Mouse (Mus musculus): Measurements from ENCODE around the gene Wipi1. TPM values are rescaled to one million over a fixed set of nuclear protein-coding genes. Genes with fewer than 3 reads are reported as not detected.

The Wipi1 gene
- total and polyA plus RNA-seq, 2 experiments from 2014 or later, result 40.8 to 65.4 TPM

GRCm38 (mm10) chr11:109593200-109593981, 18.4 kb downstream of the Wipi1 start:
- peak; percentile 44 for ATAC-seq (ENCODE audit: insufficient read depth, low read depth)
- Histone ChIP-seq H3K9me3 (replicated peaks; ENCODE audit: control insufficient read depth, low read length) (no peaks in the 10 kb centered on the region), H3K9ac (replicated peaks; ENCODE audit: low read depth, low read length) (no peak overlapping the region), H3K4me3 (ENCODE audit: low read depth, low read length) (no peak overlapping the region), H3K27ac (ENCODE audit: low read depth) (peak overlapping the region; percentile 41; the same call in 1 of the 2 replicates), H3K27me3 (ENCODE audit: control insufficient read depth, insufficient read depth, low read length) (no peaks in the 10 kb centered on the region), H3K4me2 (ENCODE audit: low read depth, low read length) (no peak overlapping the region), H3K4me1 (ENCODE audit: control insufficient read depth, insufficient read depth) (no peaks in the 10 kb centered on the region), H3K36me3 (replicated peaks; ENCODE audit: control insufficient read depth, insufficient read depth, low read length) (peaks cover 44% of the 10 kb centered on the region)
- WGBS, result 47% methylated on average over 6 of the region's 6 CpGs
- DNase-seq (ENCODE audit: low spot score), result peak; percentile 26
- TF ChIP-seq CTCF (IDR thresholded peaks at IDR 0.05; ENCODE audit: low read depth), result no peak
- no peak for TF ChIP-seq EP300 (IDR thresholded peaks at IDR 0.05; ENCODE audit: low read depth)

GRCm38 (mm10) chr11:109591511-109591910, 20.3 kb downstream of the Wipi1 start:
- no peak overlapping the region for H3K4me2 ChIP-seq (ENCODE audit: low read depth, low read length)
- no peak overlapping the region for H3K9ac ChIP-seq (replicated peaks; ENCODE audit: low read depth, low read length)
- no peak overlapping the region for H3K4me3 ChIP-seq (ENCODE audit: low read depth, low read length)
- no peak overlapping the region for H3K27ac ChIP-seq (ENCODE audit: low read depth)
- no peaks in the 10 kb centered on the region for H3K9me3 ChIP-seq (replicated peaks; ENCODE audit: control insufficient read depth, low read length)
- TF ChIP-seq EP300 (IDR thresholded peaks at IDR 0.05; ENCODE audit: low read depth) (no peak), CTCF (IDR thresholded peaks at IDR 0.05; ENCODE audit: low read depth) (no peak)
- H3K27me3 ChIP-seq (ENCODE audit: control insufficient read depth, insufficient read depth, low read length), result no peaks in the 10 kb centered on the region
- DNase-seq (ENCODE audit: low spot score) (no peak), ATAC-seq (ENCODE audit: insufficient read depth, low read depth) (no peak)
- peaks cover 28% of the 10 kb centered on the region for H3K36me3 ChIP-seq (replicated peaks; ENCODE audit: control insufficient read depth, insufficient read depth, low read length)
- 77% methylated on average over 4 of the region's 4 CpGs for WGBS
- H3K4me1 ChIP-seq (ENCODE audit: control insufficient read depth, insufficient read depth), result peaks cover 10% of the 10 kb centered on the region

- DNase-seq (ENCODE audit: low spot score) (no peak), ATAC-seq (ENCODE audit: insufficient read depth, low read depth) (peak; percentile 21; the same call in 1 of the 2 replicates)
- H3K4me2 ChIP-seq (ENCODE audit: low read depth, low read length), result no peak overlapping the region
- no peak overlapping the region for H3K9ac ChIP-seq (replicated peaks; ENCODE audit: low read depth, low read length)
- peaks cover 13% of the 10 kb centered on the region for H3K36me3 ChIP-seq (replicated peaks; ENCODE audit: control insufficient read depth, insufficient read depth, low read length)
- H3K9me3 ChIP-seq (replicated peaks; ENCODE audit: control insufficient read depth, low read length), result no peaks in the 10 kb centered on the region
- no peak overlapping the region for H3K27ac ChIP-seq (ENCODE audit: low read depth)
- H3K4me1 ChIP-seq (ENCODE audit: control insufficient read depth, insufficient read depth), result peaks cover 10% of the 10 kb centered on the region
- no peaks in the 10 kb centered on the region for H3K27me3 ChIP-seq (ENCODE audit: control insufficient read depth, insufficient read depth, low read length)
- TF ChIP-seq CTCF (IDR thresholded peaks at IDR 0.05; ENCODE audit: low read depth), result no peak
- TF ChIP-seq EP300 (IDR thresholded peaks at IDR 0.05; ENCODE audit: low read depth), result no peak
- 39% methylated on average over 8 of the region's 8 CpGs for WGBS
- no peak overlapping the region for H3K4me3 ChIP-seq (ENCODE audit: low read depth, low read length)
Observed at GRCm38 (mm10) chr11:109590012-109590411, 21.8 kb downstream of the Wipi1 start.

GRCm38 (mm10) chr11:109587638-109588374, 24.0 kb downstream of the Wipi1 start:
- Histone ChIP-seq H3K27me3 (ENCODE audit: control insufficient read depth, insufficient read depth, low read length) (no peaks in the 10 kb centered on the region), H3K4me3 (ENCODE audit: low read depth, low read length) (no peak overlapping the region), H3K9me3 (replicated peaks; ENCODE audit: control insufficient read depth, low read length) (no peaks in the 10 kb centered on the region), H3K9ac (replicated peaks; ENCODE audit: low read depth, low read length) (no peak overlapping the region), H3K27ac (ENCODE audit: low read depth) (peak overlapping the region; percentile 43), H3K4me1 (ENCODE audit: control insufficient read depth, insufficient read depth) (peaks cover 10% of the 10 kb centered on the region), H3K36me3 (replicated peaks; ENCODE audit: control insufficient read depth, insufficient read depth, low read length) (peaks cover 19% of the 10 kb centered on the region), H3K4me2 (ENCODE audit: low read depth, low read length) (peak overlapping the region; percentile 16)
- peak; percentile 72 for DNase-seq (ENCODE audit: low spot score)
- TF ChIP-seq CTCF (IDR thresholded peaks at IDR 0.05; ENCODE audit: low read depth) (no peak), EP300 (IDR thresholded peaks at IDR 0.05; ENCODE audit: low read depth) (0 out of 2 replicates have a peak, but pooled peaks have one; percentile 72)
- ATAC-seq (ENCODE audit: insufficient read depth, low read depth), result peak; percentile 78
- WGBS, result 19% methylated on average over 15 of the region's 15 CpGs

- H3K4me1 ChIP-seq (ENCODE audit: control insufficient read depth, insufficient read depth), result peaks cover 10% of the 10 kb centered on the region
- DNase-seq (ENCODE audit: low spot score), result no peak
- peak overlapping the region; percentile 55 for H3K27ac ChIP-seq (ENCODE audit: low read depth)
- no peaks in the 10 kb centered on the region for H3K27me3 ChIP-seq (ENCODE audit: control insufficient read depth, insufficient read depth, low read length)
- peaks cover 27% of the 10 kb centered on the region for H3K36me3 ChIP-seq (replicated peaks; ENCODE audit: control insufficient read depth, insufficient read depth, low read length)
- TF ChIP-seq CTCF (IDR thresholded peaks at IDR 0.05; ENCODE audit: low read depth) (no peak), EP300 (IDR thresholded peaks at IDR 0.05; ENCODE audit: low read depth) (no peak)
- H3K4me3 ChIP-seq (ENCODE audit: low read depth, low read length), result no peak overlapping the region
- no peak overlapping the region for H3K9ac ChIP-seq (replicated peaks; ENCODE audit: low read depth, low read length)
- peak overlapping the region; percentile 16; the same call in 1 of the 2 replicates for H3K4me2 ChIP-seq (ENCODE audit: low read depth, low read length)
- H3K9me3 ChIP-seq (replicated peaks; ENCODE audit: control insufficient read depth, low read length), result no peaks in the 10 kb centered on the region
- ATAC-seq (ENCODE audit: insufficient read depth, low read depth), result no peak
- 33% methylated on average over 13 of the region's 13 CpGs for WGBS
Observed at GRCm38 (mm10) chr11:109587019-109587418, 24.7 kb downstream of the Wipi1 start.
